Mouse (Mus musculus): ENCODE results near the gene Hoxd9.

The Hoxd9 gene

GRCm38 (mm10) chr2:74740311-74741091, 43.0 kb downstream of the Hoxd9 start:
- in situ Hi-C loops (cut with MboI, MseI) = loop anchor here in 1 of 2 experiments (25.0 kb wide), 2 partner anchors 847 to 1878 kb away; no protein-coding TSS in a partner anchor

- in situ Hi-C loops (cut with MboI, MseI) = loop anchor here in 1 of 2 experiments (25.0 kb wide), 2 partner anchors 846 to 1879 kb away; no protein-coding TSS in a partner anchor
These were observed 43.9 kb downstream of the Hoxd9 start for GRCm38 (mm10) chr2:74741252-74741978.

GRCm38 (mm10) chr2:74741979-74742277, 44.4 kb downstream of the Hoxd9 start:
- in situ Hi-C loops (cut with MboI, MseI) = loop anchor here in 1 of 2 experiments (25.0 kb wide), 2 partner anchors 845 to 1880 kb away; no protein-coding TSS in a partner anchor

- in situ Hi-C loops (cut with MboI, MseI) = loop anchor here in 1 of 2 experiments (25.0 kb wide), 2 partner anchors 842 to 1883 kb away; no protein-coding TSS in a partner anchor
These were observed 48.2 kb downstream of the Hoxd9 start for GRCm38 (mm10) chr2:74745540-74746297.

GRCm38 (mm10) chr2:74746298-74746921, 48.9 kb downstream of the Hoxd9 start:
- in situ Hi-C loops (cut with MboI, MseI) = loop anchor here in 1 of 2 experiments (25.0 kb wide), 2 partner anchors 841 to 1884 kb away; no protein-coding TSS in a partner anchor

- in situ Hi-C loops (cut with MboI, MseI) = loop anchor here in 1 of 2 experiments (25.0 kb wide), 2 partner anchors 840 to 1885 kb away; no protein-coding TSS in a partner anchor
These were observed 49.5 kb downstream of the Hoxd9 start for GRCm38 (mm10) chr2:74747006-74747405.

- in situ Hi-C loops (cut with MboI, MseI) = loop anchor here in 1 of 2 experiments (25.0 kb wide), 2 partner anchors 840 to 1885 kb away; no protein-coding TSS in a partner anchor
These were observed 50.2 kb downstream of the Hoxd9 start for GRCm38 (mm10) chr2:74747661-74748141.

GRCm38 (mm10) chr2:74748436-74748995, 51.0 kb downstream of the Hoxd9 start:
- in situ Hi-C loops (cut with MboI, MseI) = loop anchor here in 1 of 2 experiments (25.0 kb wide), 2 partner anchors 839 to 1886 kb away; no protein-coding TSS in a partner anchor

- in situ Hi-C loops (cut with MboI, MseI) = loop anchor here in 1 of 2 experiments (25.0 kb wide), 2 partner anchors 838 to 1887 kb away; no protein-coding TSS in a partner anchor
These were observed 52.0 kb downstream of the Hoxd9 start for GRCm38 (mm10) chr2:74749337-74750121.
